Mouse (Mus musculus) liver, postnatal 0 days (tissue): ENCODE measurements around the gene Gm12830.

Experiments
- CTCF ChIP-seq: sonication (generic); IDR thresholded peaks from 2 replicates; pipeline ENCODE4 v1.5.1; 2016; ENCODE audit warnings: antibody characterized with exemption, low read depth
- EP300 ChIP-seq: IDR thresholded peaks from 2 replicates; pipeline ENCODE4 v1.6.1; 2016; ENCODE audit warnings: antibody characterized with exemption, low read depth, mild to moderate bottlenecking

- TF ChIP-seq EP300 (no peak), CTCF (no peak)
Observed at GRCm38 (mm10) chr4:114845622-114846021, 24.1 kb downstream of the Gm12830 start.
